Mouse (Mus musculus): ENCODE results near the gene Fam89a.

Gene Fam89a

DNA sequence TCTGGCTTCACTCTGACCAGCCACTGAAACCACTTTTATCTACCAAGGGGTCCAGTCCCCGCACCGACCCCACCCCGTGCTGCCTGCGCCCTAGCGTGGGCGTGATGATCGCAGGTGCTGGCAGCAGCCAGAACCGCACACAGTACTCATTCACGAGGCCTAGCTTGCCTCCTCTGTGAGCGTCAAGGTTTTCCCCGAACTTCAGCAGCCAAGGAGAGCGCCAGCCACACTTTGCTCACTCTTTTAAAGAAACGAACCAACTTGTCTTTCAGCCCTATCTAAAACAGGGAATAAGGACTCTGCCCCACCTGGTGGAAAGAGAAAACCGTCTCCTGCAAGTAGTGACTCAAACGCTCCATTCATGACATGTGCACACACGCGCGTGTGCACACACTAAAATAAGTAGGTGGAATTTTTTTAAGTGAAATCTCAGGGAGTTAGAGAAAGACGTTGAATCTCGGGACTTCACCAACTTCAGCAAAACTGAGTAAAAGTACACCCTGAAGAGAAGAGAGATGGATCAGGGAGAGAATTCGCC is 762 bp upstream of the Fam89a start:
- no peak for DNase-seq

GRCm38 (mm10) chr8:124751191-124751590 is 441 bp downstream of the Fam89a start:
- no peak for DNase-seq

DNA sequence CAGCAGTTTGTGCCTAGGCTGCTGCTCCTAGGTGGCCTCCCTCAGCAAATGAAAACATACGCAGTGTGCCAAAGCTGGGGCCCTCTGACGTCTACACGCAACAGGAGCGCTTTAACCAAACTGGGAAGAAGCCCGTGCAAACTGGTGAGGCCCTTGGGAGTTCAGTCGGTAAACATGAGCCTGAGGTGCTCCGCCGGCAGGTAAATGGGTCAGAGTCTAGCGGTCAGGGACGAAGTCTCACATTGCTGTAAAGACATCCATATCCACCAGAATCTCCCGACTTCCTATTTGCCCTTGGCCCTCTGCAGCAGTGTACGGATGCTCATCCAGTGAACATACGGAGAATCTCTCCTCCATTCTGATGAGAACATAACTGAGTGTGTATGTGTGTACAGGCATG is 5.0 kb downstream of the Fam89a start:
- no peak for DNase-seq

GRCm38 (mm10) chr8:124739268-124739667 is 12.4 kb downstream of the Fam89a start:
- DNase-seq = no peak

- no peak for DNase-seq
Observed at GRCm38 (mm10) chr8:124735371-124735911, 16.2 kb downstream of the Fam89a start.

DNA sequence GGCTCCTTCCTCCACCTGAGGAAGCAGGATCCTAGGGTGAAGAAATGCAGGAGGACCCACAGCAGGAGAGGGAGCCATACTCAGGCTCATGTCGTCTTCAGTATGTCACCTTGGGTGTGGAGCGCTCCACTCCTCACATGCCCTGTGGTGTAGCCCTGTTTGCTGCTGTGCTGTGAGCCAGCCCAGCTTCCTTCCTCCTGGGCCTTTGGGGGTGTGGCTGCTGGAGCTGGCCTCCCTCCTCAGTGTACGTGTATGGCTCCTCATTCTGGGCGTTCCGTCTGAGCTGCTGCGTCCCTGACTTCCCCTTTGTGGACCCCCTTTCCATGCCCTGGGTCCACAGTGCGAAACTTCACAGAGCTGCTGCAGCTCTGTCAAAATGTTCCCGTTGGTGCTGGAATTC is 18.8 kb downstream of the Fam89a start:
- DNase-seq = no peak

DNA sequence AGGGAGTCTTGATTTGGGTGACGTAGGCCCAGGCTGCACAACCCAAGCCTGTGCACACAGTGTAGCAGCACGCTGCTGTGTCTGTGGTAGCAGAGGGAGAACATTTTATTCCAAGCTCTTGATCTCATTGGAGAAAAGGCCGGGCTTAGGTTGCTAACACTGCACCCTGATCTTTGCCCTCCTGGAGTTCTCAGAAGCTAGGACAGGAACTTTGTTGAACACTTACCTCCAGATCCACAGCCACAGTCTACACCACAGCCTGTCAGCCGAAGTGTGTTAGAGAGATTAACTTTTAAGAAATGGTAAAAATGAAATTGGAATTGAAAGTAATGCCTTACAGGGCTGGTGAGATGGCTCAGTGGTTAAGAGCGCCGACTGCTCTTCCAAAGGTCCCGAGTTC is 27.3 kb downstream of the Fam89a start:
- no peak for DNase-seq

DNA sequence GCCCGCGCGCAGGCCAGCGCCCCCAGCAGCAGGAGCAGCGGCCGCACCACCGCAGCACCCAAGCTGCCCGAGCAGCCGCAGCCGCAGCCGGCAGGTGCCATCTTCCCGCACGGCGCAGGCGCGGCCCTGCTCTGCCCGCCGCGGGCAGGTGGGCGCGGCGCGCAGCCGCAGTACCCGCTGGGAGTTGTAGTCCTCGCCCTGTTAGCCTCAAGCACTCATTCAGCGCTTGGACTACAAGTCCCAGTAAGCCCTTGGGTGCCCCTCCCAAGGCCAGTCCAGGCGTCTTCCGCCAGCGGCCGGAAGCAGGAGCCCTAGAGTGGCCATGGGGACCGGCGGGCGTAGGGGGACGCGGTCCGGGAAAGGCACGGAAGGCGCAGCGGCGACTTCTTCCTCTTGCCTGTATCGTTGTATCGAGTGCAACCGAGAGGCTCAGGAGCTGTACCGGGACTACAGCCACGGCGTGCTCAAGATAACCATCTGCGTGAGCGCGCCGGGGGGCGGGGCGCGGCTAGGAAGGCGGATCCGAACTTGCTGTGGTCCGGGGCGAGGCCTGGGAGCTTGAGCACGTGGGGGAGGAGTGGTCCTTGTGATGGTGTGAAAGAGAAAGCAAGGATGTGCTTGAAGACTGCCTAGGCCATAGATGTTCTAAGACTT is 29.6 kb downstream of the Fam89a start, which contains the start of the genes Ttc13 and Arv1:
TSS of gene Ttc13 (minus strand) at position 122 of the 654 bp plus-strand sequence.
TSS of gene Arv1 (plus strand) at position 278 of the 654 bp plus-strand sequence.
- peak; percentile 89 for DNase-seq

- DNase-seq = no peak
Observed at GRCm38 (mm10) chr8:124720938-124721861, 30.4 kb downstream of the Fam89a start.

DNA sequence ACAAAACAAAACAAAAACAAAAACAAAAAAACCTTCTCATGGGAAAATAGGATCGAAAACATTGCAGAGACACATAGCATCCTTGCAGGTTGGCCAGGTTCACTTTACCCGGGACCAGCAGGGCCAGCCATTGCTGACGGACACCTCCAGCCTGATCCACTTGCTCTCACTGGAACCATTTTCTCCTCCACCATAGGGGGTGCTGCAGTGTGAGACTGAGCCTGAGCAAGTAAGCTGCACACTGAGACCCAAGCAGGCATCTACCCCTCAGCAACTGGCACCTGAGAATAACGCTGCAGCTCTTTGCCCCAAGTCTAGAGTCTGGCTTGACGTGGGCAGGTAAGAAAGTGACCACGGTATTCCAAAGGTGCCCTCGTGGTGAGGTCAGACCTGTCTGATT is 31.5 kb downstream of the Fam89a start:
- DNase-seq = no peak

DNA sequence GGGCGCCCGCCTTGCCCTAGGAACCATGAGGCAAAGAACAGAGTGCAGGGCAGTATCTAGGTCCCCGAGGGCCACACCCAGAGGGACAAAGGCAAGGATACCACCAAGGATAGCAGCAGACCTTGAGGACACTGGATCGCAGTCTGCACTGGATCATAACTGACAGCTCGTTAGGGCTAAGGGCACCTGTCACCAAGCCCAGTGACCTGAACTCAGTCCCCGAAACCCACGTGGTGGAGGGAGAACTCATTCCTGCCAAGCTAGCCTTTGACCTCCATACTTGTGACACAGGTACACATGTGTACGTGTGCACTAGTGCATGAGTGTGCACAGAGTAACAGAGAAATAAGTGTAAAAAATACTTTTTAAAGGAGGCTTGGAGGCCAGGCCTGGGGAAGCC is 35.9 kb downstream of the Fam89a start:
- DNase-seq = no peak

DNA sequence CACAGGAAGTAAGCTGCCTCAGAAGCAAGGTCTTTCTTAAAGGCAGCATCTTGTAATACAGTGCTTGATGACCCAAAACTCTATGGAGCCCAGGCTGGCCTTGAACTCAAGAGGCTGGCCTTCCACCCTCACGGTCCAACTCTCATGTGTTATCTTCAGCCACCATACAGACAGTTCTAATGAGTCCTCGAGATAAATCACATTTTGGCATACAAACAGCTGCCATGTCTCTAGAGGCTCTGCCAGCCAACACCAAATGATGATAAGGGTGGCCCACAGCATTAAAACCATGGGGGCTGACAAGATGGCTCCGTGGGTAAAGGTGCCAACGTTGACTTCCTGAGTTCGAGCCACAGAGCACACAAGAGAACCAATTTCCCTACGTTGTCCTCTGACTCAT is 38.4 kb downstream of the Fam89a start:
- DNase-seq = no peak

- DNase-seq = no peak
Observed at GRCm38 (mm10) chr8:124705823-124706222, 45.8 kb downstream of the Fam89a start.

DNA sequence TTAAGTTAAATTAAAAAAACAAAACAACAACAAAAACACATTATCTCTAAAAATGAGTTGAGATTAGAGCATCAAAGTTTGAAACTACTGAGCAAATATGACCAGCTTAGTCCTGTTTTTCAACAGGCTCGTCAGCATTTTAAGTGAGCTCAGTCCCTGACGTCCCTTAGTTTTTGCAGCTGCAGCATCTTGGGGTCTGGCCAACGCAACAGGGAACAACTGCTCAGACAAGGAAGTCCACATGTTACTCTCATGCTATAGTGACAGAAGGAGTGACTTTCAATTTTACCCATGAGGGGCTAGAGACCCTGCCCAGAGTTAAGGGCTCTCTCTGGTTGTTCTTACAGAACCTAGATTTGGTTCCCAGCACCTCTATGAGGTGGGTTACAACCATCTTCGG is 47.3 kb downstream of the Fam89a start:
- no peak for DNase-seq

GRCm38 (mm10) chr8:124703526-124703925 is 48.1 kb downstream of the Fam89a start:
- no peak for DNase-seq

- no peak for DNase-seq
Observed at GRCm38 (mm10) chr8:124702183-124702582, 49.4 kb downstream of the Fam89a start.

GRCm38 (mm10) chr8:124701023-124701422 is 50.6 kb downstream of the Fam89a start:
- DNase-seq = no peak

- DNase-seq = no peak
Observed at GRCm38 (mm10) chr8:124700271-124700670, 51.4 kb downstream of the Fam89a start.

DNA sequence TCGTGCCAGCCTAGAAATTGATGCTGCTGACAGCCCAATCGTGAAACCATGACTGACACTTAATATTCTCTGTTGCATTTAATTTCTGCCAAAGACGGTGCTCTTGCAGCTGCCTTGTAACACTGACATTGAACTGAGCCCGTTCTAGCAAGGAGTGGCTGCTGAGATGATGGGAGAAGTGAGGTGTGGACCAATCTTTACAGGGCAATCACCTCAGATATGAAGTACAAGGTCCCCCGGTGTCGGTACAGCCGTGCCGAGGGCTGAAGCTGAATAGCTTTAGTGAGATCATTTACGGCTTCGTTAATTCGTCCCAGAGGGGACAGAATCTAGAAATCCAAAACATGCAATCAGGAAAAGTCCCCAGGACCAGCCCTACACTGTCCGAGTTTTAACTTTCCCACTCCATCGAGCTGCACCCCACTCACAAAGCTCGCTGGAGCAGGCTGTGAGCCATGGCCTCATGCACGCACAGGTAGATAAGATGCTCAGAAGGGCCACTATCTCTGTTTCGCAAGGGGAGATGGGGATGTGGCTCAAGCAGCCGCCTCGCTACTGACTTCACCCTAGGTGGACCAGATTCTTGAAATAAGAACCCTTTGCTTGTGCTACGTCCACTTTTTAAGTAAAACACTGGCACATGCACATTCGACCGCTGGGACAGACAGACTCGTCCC is 56.1 kb downstream of the Fam89a start:
- no peak for DNase-seq

- no peak for DNase-seq
Observed at GRCm38 (mm10) chr8:124691706-124692105, 59.9 kb downstream of the Fam89a start.
